Mouse (Mus musculus) R1 (cell line): ENCODE data around the gene Rab24.

Experiments
- DNase-seq: peaks from one replicate; pipeline ENCODE4 v3.0.0-alpha.2; 2018; ENCODE audit warnings: low read depth, low spot score

The Rab24 gene

DNA sequence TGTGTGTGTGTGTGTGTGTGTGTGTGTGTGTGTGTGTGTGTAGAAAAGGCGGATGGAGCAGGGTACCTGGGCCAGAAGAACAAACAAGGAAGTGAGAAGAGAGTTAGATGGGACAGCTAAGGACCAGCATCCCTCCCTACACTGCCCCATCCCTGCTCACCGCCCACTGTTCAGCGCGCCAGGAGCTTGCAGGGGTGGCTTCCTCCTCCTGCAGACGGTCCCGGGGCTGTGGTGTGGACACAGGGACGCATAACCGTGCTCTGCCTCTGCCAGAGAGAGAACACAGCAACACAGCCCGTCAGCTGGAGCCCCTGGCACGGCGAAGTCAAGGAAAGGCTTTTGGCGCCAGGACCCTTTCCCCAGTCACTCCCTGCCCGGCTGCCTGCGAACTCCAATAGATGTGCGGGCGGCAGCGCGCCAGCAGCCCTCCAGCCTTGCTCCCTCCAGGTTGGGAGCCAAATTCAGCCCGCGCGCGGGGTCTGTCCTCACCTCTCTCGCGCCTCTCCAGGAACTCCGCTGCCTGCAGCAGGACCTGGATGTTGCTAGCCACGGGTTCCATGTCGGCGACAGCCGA lies 7.5 kb upstream of the Rab24 start:
- DNase-seq, result peak; percentile 80

DNA sequence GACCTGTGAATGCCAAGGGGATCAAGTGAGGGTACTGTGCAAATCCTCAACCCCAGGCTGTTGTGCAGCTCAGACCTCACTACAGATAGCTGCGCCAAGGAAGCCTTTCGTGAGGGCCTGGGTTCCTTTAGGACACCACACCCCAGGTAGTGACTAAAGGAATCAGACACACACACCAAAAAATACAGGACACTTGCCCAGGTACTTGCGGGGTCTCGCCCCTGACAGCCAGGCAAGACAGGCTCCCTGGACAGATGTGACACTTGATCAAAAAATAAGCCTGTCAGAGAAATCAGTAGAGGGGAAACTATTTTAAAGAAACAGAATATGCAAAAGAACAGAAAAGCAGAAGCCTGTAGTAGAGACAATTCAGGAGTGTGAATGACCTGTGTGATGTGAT lies 6.9 kb upstream of the Rab24 start:
- no peak for DNase-seq

DNA sequence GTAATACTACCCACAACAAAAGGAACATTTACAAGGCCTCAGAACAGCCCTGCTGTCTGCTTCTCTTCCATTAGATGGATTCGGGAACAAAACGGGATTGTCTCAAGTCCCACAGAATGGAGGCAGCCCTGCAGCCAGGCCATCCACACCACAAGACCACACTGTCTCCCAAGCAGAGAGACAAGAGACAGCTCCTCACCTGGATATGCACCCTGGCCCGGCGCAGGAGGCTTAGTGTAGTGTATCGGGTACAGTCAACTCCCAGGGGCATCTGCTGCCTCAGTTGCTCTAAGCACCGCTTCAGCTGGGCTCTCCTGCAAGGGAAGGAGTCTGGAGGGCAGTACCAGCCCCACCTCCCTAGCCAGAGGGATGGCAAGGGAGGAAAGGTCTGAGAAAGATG lies 6.4 kb upstream of the Rab24 start:
- DNase-seq, result no peak

DNA sequence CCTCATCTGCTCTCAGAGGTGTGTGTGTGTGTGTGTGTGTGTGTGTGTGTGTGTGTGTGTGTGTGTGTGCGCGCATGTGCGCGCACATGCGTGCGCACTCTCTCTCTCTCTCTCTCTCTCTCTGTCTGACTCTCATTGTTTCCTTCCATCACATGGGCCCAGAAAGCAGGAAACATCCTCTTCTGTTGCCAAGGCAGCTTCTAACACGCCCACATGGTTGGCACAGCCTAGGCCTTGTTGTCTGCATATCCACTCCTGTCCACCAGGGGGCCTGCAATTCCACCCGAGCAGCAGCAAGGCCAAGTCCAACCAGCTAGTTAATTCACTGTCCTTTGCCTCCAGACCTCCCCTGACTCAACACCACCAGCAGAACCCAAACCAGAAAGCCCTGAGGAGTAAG lies 5.9 kb upstream of the Rab24 start:
- DNase-seq, result peak; percentile 92

DNA sequence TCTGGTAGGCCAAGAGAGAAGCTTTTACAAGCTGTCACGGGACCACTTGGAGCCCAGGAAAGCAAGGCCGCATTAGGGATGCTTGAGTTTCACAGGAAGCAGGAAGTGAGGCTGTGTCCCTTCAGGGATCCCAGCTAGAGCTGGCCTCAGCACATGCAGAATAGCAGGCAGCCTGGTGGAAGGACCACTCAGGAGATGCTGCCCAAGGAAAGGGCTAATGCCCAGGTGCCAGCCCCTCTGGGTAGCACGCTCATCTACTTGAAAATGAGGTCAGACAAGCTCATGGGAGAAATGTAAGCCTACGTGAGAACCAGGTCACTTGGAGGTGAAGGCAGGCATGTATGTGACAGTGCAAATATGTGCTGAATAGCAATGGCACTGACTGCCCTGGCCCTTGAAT lies 5.4 kb upstream of the Rab24 start:
- DNase-seq, result peak; percentile 29

DNA sequence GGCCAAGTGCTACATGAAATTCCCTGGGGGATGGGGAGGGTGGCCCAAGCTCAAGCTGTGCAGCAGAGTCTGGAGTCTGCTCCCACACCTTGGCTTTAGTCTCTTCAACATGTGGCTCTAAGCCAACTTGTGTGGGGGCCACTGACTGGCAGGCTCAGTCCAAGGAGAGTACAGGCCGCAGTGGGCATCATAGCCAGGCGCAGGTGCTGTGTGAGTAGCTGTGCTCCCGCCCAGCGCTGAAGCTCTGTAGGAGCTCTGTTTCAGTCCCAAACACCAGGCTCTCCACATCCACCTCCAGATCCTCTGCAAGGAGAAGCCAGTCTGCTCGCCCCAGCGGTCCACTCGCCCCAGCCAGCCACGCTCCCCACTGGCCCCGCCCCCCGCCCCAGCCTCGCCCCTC lies 3.9 kb upstream of the Rab24 start:
- peak; percentile 48 for DNase-seq

DNA sequence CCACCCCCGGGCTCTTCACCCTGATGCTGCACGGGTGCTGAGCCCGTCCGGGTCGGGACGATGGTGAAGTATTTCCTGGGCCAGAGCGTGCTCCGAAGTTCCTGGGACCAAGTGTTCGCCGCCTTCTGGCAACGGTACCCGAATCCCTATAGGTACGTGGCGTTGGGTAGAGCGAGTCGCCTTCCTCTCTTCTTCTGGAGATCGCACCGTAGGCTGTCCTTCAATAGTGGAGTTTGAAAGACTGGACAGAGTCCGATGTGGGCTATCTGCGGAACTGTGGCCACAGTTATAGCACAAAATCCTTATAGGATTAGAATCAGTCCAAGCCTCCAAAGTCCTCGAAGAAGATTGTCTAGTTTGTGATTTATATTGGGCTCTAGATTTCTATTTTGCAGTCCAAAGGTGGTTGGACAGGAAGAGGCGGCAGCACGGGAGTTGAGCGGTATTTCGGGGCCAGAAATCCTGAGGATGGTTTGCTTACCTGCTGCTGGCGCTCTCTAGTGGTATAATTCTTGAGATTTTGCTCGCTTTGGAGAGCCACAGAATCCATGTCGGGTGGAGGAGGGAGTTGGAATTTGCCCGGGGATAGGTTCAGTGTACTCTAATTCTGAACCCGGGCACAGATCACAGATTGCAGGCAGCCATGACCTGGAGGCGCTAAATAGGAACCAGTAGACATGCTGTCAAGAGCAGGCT lies 532 bp upstream of the Rab24 start:
- DNase-seq, result peak; percentile 82

DNA sequence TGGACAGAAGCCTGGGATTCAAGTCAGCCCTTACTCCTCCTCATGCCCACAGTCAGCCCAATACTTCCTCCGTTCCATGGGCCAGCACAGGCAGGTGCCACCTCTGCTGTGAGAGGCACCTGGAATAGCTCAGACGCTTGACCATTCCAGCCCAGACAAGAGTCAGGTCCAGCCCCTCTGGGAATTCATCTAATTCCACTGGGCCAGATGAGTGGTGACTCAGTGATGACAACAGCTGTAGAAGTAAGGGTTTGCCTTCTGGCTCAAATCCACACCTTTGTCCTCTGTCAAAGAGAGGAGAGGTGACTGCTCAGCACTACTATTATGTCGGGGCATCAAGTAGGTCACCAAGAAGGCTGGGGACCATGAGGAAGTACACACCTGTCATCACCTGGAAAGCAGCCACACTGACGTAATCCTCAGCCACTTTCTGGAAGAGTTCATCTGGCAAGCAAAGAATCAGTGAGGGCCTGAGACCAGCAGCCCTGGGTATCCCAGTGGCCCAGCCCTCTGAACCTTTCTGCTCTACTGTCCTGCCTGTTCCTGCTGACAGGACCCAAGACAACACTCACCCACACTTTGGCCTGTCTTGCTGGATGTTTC lies 1.7 kb downstream of the Rab24 start, which contains the start of gene Prelid1:
TSS of gene Prelid1 (plus strand) at position 570 of the 603 bp plus-strand sequence.
- no peak for DNase-seq

DNA sequence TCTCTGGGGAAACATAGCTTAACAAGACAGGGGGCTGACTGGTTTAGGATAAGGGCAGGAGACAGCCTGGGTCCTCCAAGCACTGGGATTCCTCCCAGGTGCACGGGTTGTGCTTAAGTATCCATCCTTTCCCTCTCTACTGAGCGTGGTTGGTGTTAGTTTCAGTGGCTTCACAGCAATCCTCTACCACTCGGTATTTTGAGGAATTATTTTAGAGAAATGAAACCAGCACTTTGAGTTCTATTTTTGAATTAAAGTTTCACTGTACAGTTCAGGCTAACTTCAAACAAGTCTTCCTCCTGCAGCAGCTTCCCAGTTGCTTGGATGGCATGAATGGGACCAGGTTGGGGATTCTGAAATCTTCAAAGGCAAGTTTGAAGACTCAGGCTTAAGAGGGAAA lies 3.4 kb downstream of the Rab24 start:
- DNase-seq, result no peak

DNA sequence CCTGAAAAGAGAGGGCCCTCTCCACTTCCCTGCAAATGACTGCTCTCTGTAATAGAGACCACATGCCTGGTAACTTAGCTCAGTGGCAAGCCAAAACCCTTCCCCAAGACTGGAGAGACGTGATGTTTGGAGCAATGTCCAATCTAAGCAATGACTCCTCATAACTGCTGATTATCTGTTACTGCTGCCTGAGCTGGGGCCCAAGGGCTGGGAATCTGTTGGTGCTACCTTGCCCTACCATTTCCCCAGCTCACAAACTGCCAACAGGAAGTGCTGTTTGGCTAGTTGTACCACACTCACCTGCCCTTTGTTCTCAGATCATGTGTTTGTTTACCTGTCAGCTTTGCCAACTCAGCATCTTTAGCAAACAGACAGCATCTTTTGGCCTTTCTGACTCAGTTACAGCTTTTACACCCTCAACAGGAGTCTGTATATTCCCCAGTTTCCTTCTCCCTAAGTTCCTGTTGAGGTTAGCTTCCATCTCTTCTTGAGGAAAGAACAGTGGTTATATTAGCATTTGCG lies 6.8 kb downstream of the Rab24 start:
- DNase-seq, result no peak

DNA sequence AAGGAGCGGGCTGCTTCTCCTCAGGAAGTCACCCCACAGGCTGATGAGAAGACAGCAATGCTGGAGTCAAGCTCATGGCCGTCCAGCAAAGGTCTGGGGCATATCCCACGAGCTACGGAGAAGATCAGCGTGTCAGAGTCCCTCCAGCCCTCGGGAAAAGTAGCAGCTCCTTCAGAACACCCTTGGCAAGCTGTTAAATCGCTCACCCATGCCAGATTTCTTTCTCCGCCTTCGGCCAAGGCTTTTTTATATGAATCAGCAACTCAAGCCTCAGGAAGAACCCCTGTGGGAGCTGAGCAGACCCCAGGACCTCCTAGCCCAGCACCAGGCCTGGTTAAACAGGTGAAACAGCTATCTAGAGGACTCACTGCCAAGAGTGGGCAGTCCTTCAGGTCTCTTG lies 8.7 kb downstream of the Rab24 start:
- no peak for DNase-seq

DNA sequence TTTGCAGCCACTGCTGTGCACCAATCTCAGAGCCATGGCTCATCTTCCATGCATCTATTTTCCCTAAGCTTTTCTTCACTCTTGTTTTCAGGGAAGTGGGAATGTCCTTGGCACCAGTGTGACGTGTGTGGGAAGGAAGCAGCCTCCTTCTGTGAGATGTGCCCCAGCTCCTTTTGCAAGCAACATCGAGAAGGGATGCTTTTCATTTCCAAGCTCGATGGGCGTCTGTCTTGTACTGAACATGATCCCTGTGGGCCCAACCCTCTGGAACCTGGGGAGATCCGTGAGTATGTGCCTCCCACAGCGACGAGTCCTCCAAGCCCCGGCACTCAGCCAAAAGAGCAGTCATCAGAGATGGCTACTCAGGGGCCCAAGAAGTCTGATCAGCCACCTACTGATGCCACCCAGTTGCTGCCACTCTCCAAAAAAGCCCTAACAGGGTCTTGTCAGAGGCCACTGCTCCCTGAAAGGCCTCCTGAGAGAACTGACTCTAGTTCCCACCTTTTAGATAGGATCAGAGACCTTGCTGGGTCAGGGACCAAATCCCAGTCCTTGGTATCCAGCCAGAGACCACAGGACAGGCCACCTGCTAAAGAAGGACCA lies 9.6 kb downstream of the Rab24 start:
- DNase-seq, result no peak

DNA sequence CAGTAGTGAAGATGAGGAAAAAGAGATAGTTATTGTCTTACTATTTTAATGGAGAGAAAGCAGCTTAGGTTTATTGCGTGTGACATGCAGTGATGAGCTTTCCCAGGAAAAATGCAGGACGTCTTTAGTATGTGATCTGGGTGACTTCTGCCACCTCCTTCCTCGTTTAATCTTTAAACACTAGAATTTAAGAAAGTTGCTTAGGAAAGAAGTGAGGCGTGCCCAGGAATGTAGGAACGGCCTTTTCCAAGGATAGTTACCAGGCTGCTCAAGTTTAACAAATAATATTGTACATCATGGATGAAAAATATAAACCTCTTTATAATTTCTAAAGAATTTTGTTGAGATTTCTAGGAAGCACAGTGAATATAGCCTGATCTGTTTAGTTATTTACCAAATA lies 20.8 kb downstream of the Rab24 start:
- DNase-seq, result no peak

DNA sequence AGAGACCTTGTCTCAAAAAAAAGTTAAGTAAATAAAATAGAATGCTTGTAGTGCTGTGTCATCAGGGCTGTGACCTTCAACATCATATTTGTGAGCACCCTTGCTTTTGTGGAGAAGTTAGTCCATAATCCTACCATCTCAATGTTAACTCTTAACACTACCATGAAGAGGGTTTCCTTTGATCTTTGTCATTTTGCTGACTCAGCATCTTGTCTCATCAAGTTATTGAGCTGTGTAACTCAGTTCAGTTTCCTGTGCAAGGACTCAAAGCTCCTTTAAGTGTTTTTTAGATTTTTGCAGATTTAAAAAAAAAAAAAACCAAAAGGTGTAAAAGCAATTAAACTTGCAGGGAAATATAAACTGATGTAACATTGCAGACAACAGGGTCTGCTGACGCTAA lies 25.0 kb downstream of the Rab24 start:
- no peak for DNase-seq

DNA sequence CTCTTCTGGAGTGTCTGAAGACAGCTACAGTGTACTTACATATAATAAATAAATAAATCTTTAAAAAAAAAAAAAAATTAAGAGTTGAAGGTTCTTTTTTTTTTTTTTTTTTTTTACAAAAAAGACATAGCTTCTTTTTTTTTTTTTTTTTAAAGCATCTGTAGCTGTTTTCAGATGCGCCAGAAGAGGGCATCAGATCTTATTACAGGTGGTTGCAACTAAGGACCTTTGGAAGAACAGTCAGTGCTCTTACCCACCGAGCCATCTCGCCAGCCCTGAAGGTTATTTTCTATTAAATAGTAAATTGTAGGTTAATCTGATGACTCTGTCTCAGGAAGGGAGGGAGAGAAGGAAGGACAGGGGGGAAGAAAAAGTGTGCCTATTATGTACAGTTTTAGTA lies 32.9 kb downstream of the Rab24 start:
- peak; percentile 55 for DNase-seq

DNA sequence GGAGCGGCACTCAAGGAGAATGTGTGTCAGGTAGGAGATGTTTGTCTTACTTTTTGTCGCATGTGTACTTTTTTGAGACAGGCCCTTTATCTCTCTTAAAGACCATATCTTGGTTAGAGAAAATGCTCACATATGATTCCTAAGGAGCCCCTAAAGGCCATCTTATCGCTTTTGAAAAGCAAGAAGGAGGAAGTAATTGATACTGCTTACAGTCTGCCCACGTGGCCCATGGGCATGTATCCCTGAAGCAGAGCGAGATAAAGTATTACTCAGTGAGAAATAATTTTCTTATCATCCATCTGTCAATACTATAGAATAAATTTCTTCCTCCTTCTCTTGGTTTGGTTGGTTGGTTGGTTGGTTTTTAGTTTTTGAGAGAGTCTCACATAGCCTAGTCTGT lies 44.1 kb downstream of the Rab24 start:
- DNase-seq, result no peak

DNA sequence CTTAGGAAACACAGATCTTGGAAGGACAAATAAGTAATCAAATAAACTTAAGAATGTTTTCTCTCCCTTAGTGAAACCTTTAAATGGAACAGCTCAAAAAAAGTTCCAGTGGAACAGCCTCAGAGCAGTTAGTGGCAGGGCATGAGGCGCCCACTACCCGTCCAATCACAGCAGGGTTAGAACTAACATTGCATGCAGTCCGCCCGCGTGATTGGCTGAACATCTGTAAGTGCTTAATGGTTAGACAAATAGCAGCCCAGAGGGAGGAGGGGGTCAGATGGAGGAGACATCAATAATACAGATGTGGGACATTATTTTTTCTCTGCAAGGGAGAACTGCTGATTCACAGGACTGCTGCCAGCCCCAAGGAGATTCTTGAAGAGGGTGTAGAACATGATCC lies 44.5 kb downstream of the Rab24 start:
- DNase-seq, result peak; percentile 72
